Mouse (Mus musculus) ES-Bruce4 (cell line): Measurements from ENCODE around the gene Fnbp1. TPM values are rescaled to one million over a fixed set of nuclear protein-coding genes. Genes with fewer than 3 reads are reported as not detected.

Experiments used
- H3K27ac ChIP-seq: 2 replicates; pipeline ENCODE4 v1.5.1; 2012; ENCODE audit warnings: low read length, inconsistent platforms; ENCODE audit not compliant: insufficient read depth
- H3K27me3 ChIP-seq: 2 replicates; pipeline ENCODE4 v1.6.1; 2012; ENCODE audit warnings: mild to moderate bottlenecking, low read length, inconsistent platforms; ENCODE audit not compliant: control insufficient read depth, poor library complexity, insufficient read depth, severe bottlenecking
- H3K36me3 ChIP-seq: 2 replicates; pipeline ENCODE4 v1.6.1; 2012; ENCODE audit warnings: inconsistent platforms, mild to moderate bottlenecking, low read length, moderate library complexity; ENCODE audit not compliant: control insufficient read depth, poor library complexity, insufficient read depth, severe bottlenecking
- H3K4me1 ChIP-seq: one replicate; pipeline ENCODE4 v1.8.1; 2011; ENCODE audit warnings: low read length; ENCODE audit not compliant: control insufficient read depth, insufficient read depth
- H3K4me3 ChIP-seq: 2 replicates; pipeline ENCODE4 v1.5.1; 2011; ENCODE audit warnings: low read depth, mild to moderate bottlenecking, low read length
- H3K9ac ChIP-seq: 2 replicates; pipeline ENCODE4 v1.6.1; 2012; ENCODE audit warnings: low read depth, mild to moderate bottlenecking, inconsistent platforms; ENCODE audit not compliant: poor library complexity, severe bottlenecking
- H3K9me3 ChIP-seq: replicated peaks from 2 replicates; pipeline ENCODE4 v1.6.1; 2012; ENCODE audit warnings: mild to moderate bottlenecking, low read length, inconsistent platforms; ENCODE audit not compliant: control insufficient read depth, poor library complexity, insufficient read depth, severe bottlenecking
- CTCF ChIP-seq: IDR thresholded peaks from one replicate; pipeline ENCODE4 v1.8.1; 2011; ENCODE audit warnings: low read depth, low read length
- EP300 ChIP-seq: IDR thresholded peaks from 2 replicates; pipeline ENCODE4 v1.6.1; 2011; ENCODE audit warnings: low read depth, low read length; ENCODE audit not compliant: insufficient read depth
- POLR2A ChIP-seq: IDR thresholded peaks from one replicate; pipeline ENCODE4 v1.8.1; 2011; ENCODE audit warnings: low read length; ENCODE audit not compliant: insufficient read depth
- polyA plus RNA-seq: library from polyadenylated mRNA; stranded (reverse); fragments of >200 nt; gene quantifications from 2 replicates; pipeline ENCODE4 v1.2.4, GENCODE M21; 2011; ENCODE audit warnings: low read depth; ENCODE audit not compliant: missing spikeins, insufficient read depth, insufficient read length

Gene Fnbp1
- polyA plus RNA-seq, 1 experiment = 77.7 TPM

- Histone ChIP-seq H3K4me3 (no peak overlapping the region), H3K27ac (no peak overlapping the region), H3K36me3 (peaks cover 8% of the 10 kb centered on the region; the same call in 1 of the 2 replicates), H3K9ac (no peak overlapping the region), H3K4me1 (peaks cover 7% of the 10 kb centered on the region), H3K9me3 (0 out of 2 replicates have a peak, but pooled peaks cover 2% of the 10 kb centered on the region), H3K27me3 (no peaks in the 10 kb centered on the region)
- TF ChIP-seq CTCF (no peak), EP300 (no peak), POLR2A (no peak)
Measured at GRCm38 (mm10) chr2:31077574-31077973, 64.2 kb downstream of the Fnbp1 start.

- TF ChIP-seq CTCF (no peak), EP300 (no peak), POLR2A (no peak)
- no peak overlapping the region for H3K9ac ChIP-seq
Measured at GRCm38 (mm10) chr2:31076351-31077140, 65.3 kb downstream of the Fnbp1 start.

GRCm38 (mm10) chr2:31075836-31076235, 66.0 kb downstream of the Fnbp1 start:
- no peak overlapping the region for H3K4me3 ChIP-seq
- H3K9ac ChIP-seq = no peak overlapping the region
- H3K4me1 ChIP-seq = peaks cover 2% of the 10 kb centered on the region
- TF ChIP-seq EP300 (no peak), POLR2A (no peak), CTCF (no peak)
- H3K36me3 ChIP-seq = peaks cover 9% of the 10 kb centered on the region; the same call in 1 of the 2 replicates
- H3K27ac ChIP-seq = no peak overlapping the region
- H3K9me3 ChIP-seq = peaks cover 5% of the 10 kb centered on the region; the same call in 1 of the 2 replicates
- H3K27me3 ChIP-seq = no peaks in the 10 kb centered on the region

More at GRCm38 (mm10) chr2:31076351-31077140, 65.3 kb downstream of the Fnbp1 start:
- H3K9me3 ChIP-seq = peaks cover 5% of the 10 kb centered on the region; the same call in 1 of the 2 replicates
- no peaks in the 10 kb centered on the region for H3K27me3 ChIP-seq
- H3K4me1 ChIP-seq = peaks cover 3% of the 10 kb centered on the region
- no peak overlapping the region for H3K27ac ChIP-seq
- peaks cover 9% of the 10 kb centered on the region; the same call in 1 of the 2 replicates for H3K36me3 ChIP-seq
- no peak overlapping the region for H3K4me3 ChIP-seq

GRCm38 (mm10) chr2:31075168-31075567, 66.6 kb downstream of the Fnbp1 start:
- H3K27me3 ChIP-seq = no peaks in the 10 kb centered on the region
- peaks cover 5% of the 10 kb centered on the region; the same call in 1 of the 2 replicates for H3K9me3 ChIP-seq
- H3K27ac ChIP-seq = no peak overlapping the region
- H3K9ac ChIP-seq = no peak overlapping the region
- TF ChIP-seq POLR2A = no peak
- H3K4me3 ChIP-seq = no peak overlapping the region
- H3K36me3 ChIP-seq = peaks cover 9% of the 10 kb centered on the region; the same call in 1 of the 2 replicates
- peaks cover 3% of the 10 kb centered on the region for H3K4me1 ChIP-seq

GRCm38 (mm10) chr2:31069506-31069905, 72.3 kb downstream of the Fnbp1 start:
- Histone ChIP-seq H3K36me3 (peaks cover 6% of the 10 kb centered on the region; the same call in 1 of the 2 replicates), H3K27me3 (no peaks in the 10 kb centered on the region), H3K4me3 (no peak overlapping the region), H3K4me1 (peaks cover 12% of the 10 kb centered on the region), H3K9me3 (peaks cover 5% of the 10 kb centered on the region; the same call in 1 of the 2 replicates), H3K9ac (no peak overlapping the region), H3K27ac (peak overlapping the region; percentile 96)
- TF ChIP-seq CTCF = no peak
- no peak for TF ChIP-seq POLR2A
- TF ChIP-seq EP300 = no peak

- Histone ChIP-seq H3K9ac (peak overlapping the region; percentile 5; the same call in 1 of the 2 replicates), H3K9me3 (peaks cover 5% of the 10 kb centered on the region; the same call in 1 of the 2 replicates), H3K27me3 (no peaks in the 10 kb centered on the region), H3K4me3 (no peak overlapping the region), H3K27ac (peak overlapping the region; percentile 96), H3K36me3 (peaks cover 6% of the 10 kb centered on the region; the same call in 1 of the 2 replicates), H3K4me1 (peaks cover 12% of the 10 kb centered on the region)
- TF ChIP-seq EP300 (peak; percentile 55; the same call in 1 of the 2 replicates), POLR2A (no peak), CTCF (no peak)
Measured at GRCm38 (mm10) chr2:31069114-31069445, 72.7 kb downstream of the Fnbp1 start.
